8 mouse cellular contexts compared by ENCODE assay signal in the genomic region with DNA sequence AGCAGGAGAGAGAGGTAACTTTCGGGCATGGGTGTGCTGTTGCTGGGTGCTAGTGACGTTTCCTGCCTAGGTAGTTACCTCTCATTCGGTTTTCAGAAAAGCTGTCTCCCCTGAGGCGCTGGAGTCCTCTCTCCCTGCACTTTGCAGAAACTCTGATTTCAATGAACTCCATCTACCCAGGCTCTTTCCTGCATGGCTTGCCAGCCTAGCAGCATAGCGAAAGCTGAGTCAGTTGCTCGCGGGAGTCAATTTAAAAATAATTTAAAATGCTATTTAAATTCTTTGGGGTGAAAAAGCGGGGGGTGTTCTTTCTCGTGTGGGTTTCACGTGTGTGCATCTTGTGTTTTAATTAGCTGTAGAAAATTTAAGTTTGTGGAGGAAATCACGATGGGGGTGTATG. TPM values are rescaled to one million over a fixed set of nuclear protein-coding genes. Genes with fewer than 3 reads are reported as not detected.
DNase-seq lines count a peak whose midpoint lies in the region; ATAC-seq and TF ChIP-seq lines count a peak whose summit lies in the region.

No protein-coding gene starts in this region.

- intact Hi-C loops in gastrocnemius, postnatal 36 days (cut with DNase I) = loop anchor here (5.0 kb wide), 1 partner anchor 218 kb away; no protein-coding TSS in a partner anchor

- WGBS in embryonic facial prominence, embryonic 10.5 days = 3% methylated on average over 11 of the region's 11 CpGs
- 5% methylated on average over 11 of the region's 11 CpGs for WGBS in hindbrain, embryonic 10.5 days
- WGBS in midbrain, embryonic 11.5 days = 3% methylated on average over 11 of the region's 11 CpGs

- no peaks in the 10 kb centered on the region for H3K36me3 ChIP-seq in embryonic facial prominence, embryonic 10.5 days (replicated peaks)
- no peaks in the 10 kb centered on the region for H3K36me3 ChIP-seq in hindbrain, embryonic 10.5 days
- no peaks in the 10 kb centered on the region for H3K36me3 ChIP-seq in midbrain, embryonic 11.5 days (ENCODE audit: control insufficient read depth, insufficient read depth, low read length)

- H3K4me1 ChIP-seq in embryonic facial prominence, embryonic 10.5 days = peaks cover 38% of the 10 kb centered on the region
- H3K4me1 ChIP-seq in hindbrain, embryonic 10.5 days (replicated peaks) = peaks cover 42% of the 10 kb centered on the region
- H3K4me1 ChIP-seq in midbrain, embryonic 11.5 days (ENCODE audit: control insufficient read depth, insufficient read depth, low read length) = peaks cover 19% of the 10 kb centered on the region

- H3K9me3 ChIP-seq in embryonic facial prominence, embryonic 10.5 days = no peaks in the 10 kb centered on the region
- no peaks in the 10 kb centered on the region for H3K9me3 ChIP-seq in hindbrain, embryonic 10.5 days
- no peaks in the 10 kb centered on the region for H3K9me3 ChIP-seq in midbrain, embryonic 11.5 days (ENCODE audit: control insufficient read depth, low read length)

- no peak for DNase-seq in layer of hippocampus, adult 2 months (ENCODE audit: low spot score in 2 of 2)
- no peak for DNase-seq in layer of hippocampus, adult 11-12 months (ENCODE audit: low spot score)
- DNase-seq in embryonic facial prominence, embryonic 10.5 days (ENCODE audit: low spot score) = peak; percentile 38
- DNase-seq in hindbrain, embryonic 10.5 days (ENCODE audit: low spot score) = no peak
- DNase-seq in midbrain, embryonic 11.5 days (ENCODE audit: low spot score, missing footprints) = peak; percentile 91
- no peak for DNase-seq in gastrocnemius, postnatal 36 days
- no peak for DNase-seq in ovary, postnatal 10 days (ENCODE audit: low spot score)
- no peak for DNase-seq in embryo, embryonic 9.5 days (ENCODE audit: extremely low spot score)

- no peak overlapping the region for H3K27ac ChIP-seq in layer of hippocampus, adult 2 months
- H3K27ac ChIP-seq in embryonic facial prominence, embryonic 10.5 days (replicated peaks) = no peak overlapping the region
- H3K27ac ChIP-seq in hindbrain, embryonic 10.5 days = no peak overlapping the region
- no peak overlapping the region for H3K27ac ChIP-seq in midbrain, embryonic 11.5 days (ENCODE audit: low read depth, low read length)

- no peak overlapping the region for H3K9ac ChIP-seq in midbrain, embryonic 11.5 days (ENCODE audit: low read length)

- peak overlapping the region; percentile 55 for H3K4me3 ChIP-seq in layer of hippocampus, adult 2 months
- H3K4me3 ChIP-seq in embryonic facial prominence, embryonic 10.5 days = peak overlapping the region; percentile 56; the same call in 1 of the 2 replicates
- peak overlapping the region; percentile 59 for H3K4me3 ChIP-seq in hindbrain, embryonic 10.5 days
- peak overlapping the region; percentile 35; the same call in 1 of the 2 replicates for H3K4me3 ChIP-seq in midbrain, embryonic 11.5 days (ENCODE audit: low read depth, low read length)

- TF ChIP-seq CTCF in layer of hippocampus, adult 2 months (conservative IDR thresholded peaks at IDR 0.05) = no peak

- peak overlapping the region; percentile 75 for H3K4me2 ChIP-seq in midbrain, embryonic 11.5 days

- ATAC-seq in midbrain, embryonic 11.5 days (ENCODE audit: low FRiP score) = no peak

- peaks cover 98% of the 10 kb centered on the region for H3K27me3 ChIP-seq in embryonic facial prominence, embryonic 10.5 days (replicated peaks; ENCODE audit: low read depth, poor library complexity, severe bottlenecking)
- peaks cover 87% of the 10 kb centered on the region for H3K27me3 ChIP-seq in hindbrain, embryonic 10.5 days (ENCODE audit: insufficient read depth, poor library complexity, severe bottlenecking)
- peaks cover 67% of the 10 kb centered on the region for H3K27me3 ChIP-seq in midbrain, embryonic 11.5 days (ENCODE audit: control insufficient read depth, insufficient read depth, low read length)

RNA-seq across cellular contexts. Expression of a gene that starts 21.1 kb away (rescaled TPM):
- 10 to 100 TPM in 1 of 2 experiments, 1 to 10 TPM in 1; 9.5 to 11.1 TPM for total RNA-seq in layer of hippocampus, adult 2 months (2021)
- polyA plus RNA-seq in embryonic facial prominence, embryonic 10.5 days (2016; fragmentation: Nextera tagmentation; extraction: Ambion mirVana) = 4.9 and 5.3 TPM in 2 replicates
- polyA plus RNA-seq in hindbrain, embryonic 10.5 days (2016; fragmentation: Nextera tagmentation; extraction: Ambion mirVana) = 4.8 and 5.6 TPM in 2 replicates
- 1.7 and 2.4 TPM in 2 replicates for polyA plus RNA-seq in midbrain, embryonic 11.5 days (2014; fragmentation: Nextera tagmentation; extraction: Ambion mirVana)
- total RNA-seq in gastrocnemius, postnatal 36 days (2021) = 10 to 100 TPM; 51.9 to 54.1 TPM

RNA-seq across cellular contexts. Expression of a gene that starts 57.3 kb away (rescaled TPM):
- 1 to 10 TPM; 1.1 to 1.4 TPM for total RNA-seq in layer of hippocampus, adult 2 months (2021)
- 0.49 and 0.55 TPM in 2 replicates for polyA plus RNA-seq in embryonic facial prominence, embryonic 10.5 days (2016; fragmentation: Nextera tagmentation; extraction: Ambion mirVana)
- polyA plus RNA-seq in hindbrain, embryonic 10.5 days (2016; fragmentation: Nextera tagmentation; extraction: Ambion mirVana) = 0.59 and 0.81 TPM in 2 replicates
- polyA plus RNA-seq in midbrain, embryonic 11.5 days (2014; fragmentation: Nextera tagmentation; extraction: Ambion mirVana) = 0.10 and 0.15 TPM in 2 replicates
- total RNA-seq in gastrocnemius, postnatal 36 days (2021) = 10 to 100 TPM; 32.5 to 36.5 TPM

Comparison
In these comparisons a context has a peak if more than half of its experiments do, and no peak if none do; other contexts are left out.
1. DNase-seq: peak in embryonic facial prominence, embryonic 10.5 days (single experiment) and midbrain, embryonic 11.5 days (single experiment); none in layer of hippocampus, adult 2 months (0 of 2), layer of hippocampus, adult 11-12 months (single experiment), hindbrain, embryonic 10.5 days (single experiment), gastrocnemius, postnatal 36 days (0 of 2), ovary, postnatal 10 days (single experiment) and embryo, embryonic 9.5 days (single experiment).
2. Peak in every context shown above with its lines, with median percentiles within 50 percentile points of each other: H3K4me3 ChIP-seq.